Mouse (Mus musculus): Measurements from ENCODE around the gene Fhit. TPM values are rescaled to one million over a fixed set of nuclear protein-coding genes. Genes with fewer than 3 reads are reported as not detected.

The Fhit gene
- polyA plus RNA-seq, 1 experiment: 0.94 TPM

DNA sequence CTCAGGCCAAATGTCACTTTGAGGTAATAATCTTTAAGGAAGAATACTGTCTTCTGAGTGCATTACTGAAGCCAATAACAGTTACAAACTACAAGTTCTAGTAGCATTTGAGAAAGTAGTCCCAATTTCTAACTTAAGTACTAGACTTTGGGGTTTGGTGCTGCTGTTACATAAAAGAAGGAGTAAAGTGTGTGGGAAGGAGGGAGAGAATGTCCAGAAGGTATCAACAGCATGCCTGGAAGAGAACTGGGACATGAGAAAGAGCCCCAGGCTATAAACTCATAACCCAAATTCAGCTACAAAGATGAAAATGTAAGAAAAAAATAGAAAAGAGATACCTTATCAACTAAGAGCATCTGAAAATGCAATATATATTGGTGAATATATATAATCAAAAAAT lies 101.6 kb downstream of the Fhit start:
- TF ChIP-seq GATA1 (IDR thresholded peaks at IDR 0.05; ENCODE audit: low read length): no peak

DNA sequence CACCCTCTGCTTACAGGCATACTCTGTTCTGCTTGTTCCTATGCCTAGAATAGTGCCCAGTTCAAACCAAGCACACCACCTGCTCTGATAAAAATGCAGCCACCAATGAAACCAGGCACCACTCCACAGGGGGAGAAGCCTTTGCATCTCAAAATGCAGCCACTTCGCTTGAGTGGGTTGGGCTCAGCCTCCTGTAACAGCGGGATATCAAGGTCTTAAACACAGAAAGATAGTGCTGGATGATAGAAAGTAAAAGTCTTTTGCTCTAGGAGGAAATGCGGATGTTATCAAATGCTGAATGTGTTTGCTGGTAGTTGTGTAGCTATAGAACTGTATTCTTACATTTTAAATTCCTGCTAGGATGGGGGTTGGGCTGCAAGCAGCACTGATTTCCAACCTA lies 140.4 kb downstream of the Fhit start:
- no peak for TF ChIP-seq GATA1 (IDR thresholded peaks at IDR 0.05; ENCODE audit: low read length)

DNA sequence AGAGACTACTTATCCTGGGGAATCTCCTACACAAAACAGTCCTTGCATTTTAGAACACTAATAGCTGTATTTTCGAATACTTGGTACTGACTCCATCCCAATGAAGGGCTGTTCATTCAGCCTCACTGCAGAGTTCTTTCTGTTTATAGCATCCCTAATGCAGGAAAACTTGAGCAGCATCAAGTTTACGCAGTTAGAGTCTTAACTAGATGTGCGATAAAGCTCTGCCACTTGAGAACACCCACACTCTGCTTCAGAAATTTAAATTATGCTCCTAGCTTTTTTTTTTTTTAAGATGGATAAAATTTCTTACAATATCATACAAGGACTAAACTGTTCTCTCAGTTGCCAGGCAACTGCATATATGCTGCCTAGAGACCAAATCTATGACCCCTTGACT lies 183.2 kb downstream of the Fhit start:
- TF ChIP-seq GATA1 (IDR thresholded peaks at IDR 0.05; ENCODE audit: low read length): no peak

GRCm38 (mm10) chr14:10941647-10942046 lies 220.2 kb downstream of the Fhit start:
- TF ChIP-seq GATA1 (IDR thresholded peaks at IDR 0.05; ENCODE audit: low read length): no peak

DNA sequence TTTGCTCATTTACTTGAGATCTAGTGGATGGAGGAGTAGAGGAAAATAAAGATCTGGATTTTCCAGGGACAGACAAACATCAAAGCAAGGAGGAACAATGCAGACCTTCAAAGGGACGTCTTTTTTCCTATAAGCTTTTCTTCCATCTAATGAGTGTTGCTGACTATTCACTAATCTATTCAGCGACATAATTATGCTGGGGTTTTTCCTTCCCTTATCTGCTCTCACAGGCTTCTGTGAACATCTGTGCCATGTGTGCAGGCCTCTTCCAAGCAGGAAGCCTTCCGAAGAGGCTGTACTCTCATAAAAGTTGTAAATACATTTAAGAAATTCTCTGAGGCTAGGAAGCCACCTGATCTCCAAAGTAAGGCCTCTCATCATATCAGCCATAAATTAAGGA lies 228.2 kb downstream of the Fhit start:
- TF ChIP-seq GATA1 (IDR thresholded peaks at IDR 0.05; ENCODE audit: low read length): no peak

DNA sequence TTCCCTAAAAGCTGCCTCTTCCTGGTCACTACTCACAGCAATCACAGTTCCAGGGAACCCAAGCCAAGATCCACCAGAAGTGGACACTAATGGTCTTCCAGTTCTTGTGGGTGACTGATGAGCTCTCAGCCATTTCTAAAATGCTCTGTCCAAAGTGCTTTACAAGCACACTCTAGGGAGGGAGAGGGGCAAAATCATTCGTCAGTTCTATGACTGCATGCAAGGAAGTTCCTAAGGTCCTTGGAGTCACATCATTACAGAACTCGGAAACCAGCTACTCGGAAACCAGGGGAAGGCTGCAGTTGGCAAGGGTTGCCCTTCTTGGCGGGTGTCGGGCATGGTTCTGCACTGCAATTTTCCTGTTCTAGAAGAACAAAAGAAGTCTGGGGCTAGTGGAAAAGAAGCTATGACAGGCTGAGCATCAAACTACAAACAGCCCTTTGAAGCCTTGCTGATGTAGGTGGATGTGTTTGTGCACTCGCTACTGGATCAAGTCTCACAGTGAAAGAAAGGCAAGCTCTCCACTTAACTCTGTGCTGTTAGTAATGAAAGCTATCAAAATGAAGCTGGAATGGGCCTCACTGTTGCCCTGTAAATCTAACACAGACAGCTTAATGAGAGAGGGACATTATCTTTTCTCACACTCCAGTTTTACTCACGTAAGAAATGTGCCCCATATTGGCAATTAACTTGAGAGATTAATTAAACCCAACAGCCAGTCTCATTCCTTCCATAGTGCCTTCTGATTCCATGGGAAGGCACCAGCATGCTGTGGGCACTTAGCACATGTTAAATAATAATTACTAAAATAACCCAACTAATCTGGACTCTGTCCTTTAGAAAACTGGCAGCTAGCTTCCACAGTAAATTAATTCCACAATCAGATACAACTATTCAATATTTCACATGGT lies 243.7 kb downstream of the Fhit start:
- TF ChIP-seq GATA1 (IDR thresholded peaks at IDR 0.05; ENCODE audit: low read length): no peak

DNA sequence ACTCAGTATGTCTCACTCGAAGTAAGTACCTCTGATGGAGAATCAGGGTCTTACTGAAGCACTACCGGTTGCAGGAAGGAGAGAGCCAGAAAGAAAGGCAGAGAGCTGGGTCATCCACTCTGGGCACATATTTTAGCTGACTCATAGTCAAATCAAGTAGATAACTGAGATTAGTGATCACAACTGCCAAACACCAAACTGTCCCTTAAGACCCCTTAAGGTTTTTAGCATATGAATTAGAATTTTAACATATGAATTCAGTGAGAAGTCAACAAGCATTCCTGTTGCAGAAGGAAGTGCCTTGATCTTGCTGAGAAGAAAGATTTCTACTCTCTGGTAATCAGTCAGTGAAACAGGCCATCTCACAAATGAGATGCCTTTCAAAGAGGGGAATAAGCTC lies 253.8 kb downstream of the Fhit start:
- TF ChIP-seq GATA1 (IDR thresholded peaks at IDR 0.05; ENCODE audit: low read length): no peak

DNA sequence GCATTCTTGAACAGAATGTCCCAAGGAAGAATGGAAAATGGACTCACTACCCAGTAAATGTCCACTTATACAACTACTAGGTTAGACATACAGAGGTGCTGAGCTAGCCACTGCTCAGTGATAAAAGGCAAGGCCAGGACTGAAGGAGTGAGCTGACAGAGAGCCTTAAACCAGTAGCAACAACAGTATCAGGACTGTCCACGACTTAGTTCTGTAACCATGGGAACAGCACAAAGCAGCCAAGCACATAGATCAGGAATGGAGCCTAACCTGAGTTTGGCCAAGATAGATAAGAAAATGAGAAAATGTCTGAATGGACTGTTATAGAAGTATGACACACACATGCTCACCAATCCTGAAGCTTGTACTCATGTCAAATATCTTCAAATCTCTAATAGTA lies 279.1 kb downstream of the Fhit start:
- no peak for TF ChIP-seq GATA1 (IDR thresholded peaks at IDR 0.05; ENCODE audit: low read length)

- no peak for TF ChIP-seq GATA1 (IDR thresholded peaks at IDR 0.05; ENCODE audit: low read length)
These were observed 281.1 kb downstream of the Fhit start for GRCm38 (mm10) chr14:10880749-10881148.

GRCm38 (mm10) chr14:10874595-10875372 lies 287.1 kb downstream of the Fhit start:
- TF ChIP-seq GATA1 (IDR thresholded peaks at IDR 0.05; ENCODE audit: low read length): no peak

GRCm38 (mm10) chr14:10857606-10858005 lies 304.2 kb downstream of the Fhit start:
- TF ChIP-seq GATA1 (IDR thresholded peaks at IDR 0.05; ENCODE audit: low read length): no peak

- no peak for TF ChIP-seq GATA1 (IDR thresholded peaks at IDR 0.05; ENCODE audit: low read length)
These were observed 309.9 kb downstream of the Fhit start for GRCm38 (mm10) chr14:10851936-10852335.

GRCm38 (mm10) chr14:10836001-10836400 lies 325.8 kb downstream of the Fhit start:
- TF ChIP-seq GATA1 (IDR thresholded peaks at IDR 0.05; ENCODE audit: low read length): no peak

DNA sequence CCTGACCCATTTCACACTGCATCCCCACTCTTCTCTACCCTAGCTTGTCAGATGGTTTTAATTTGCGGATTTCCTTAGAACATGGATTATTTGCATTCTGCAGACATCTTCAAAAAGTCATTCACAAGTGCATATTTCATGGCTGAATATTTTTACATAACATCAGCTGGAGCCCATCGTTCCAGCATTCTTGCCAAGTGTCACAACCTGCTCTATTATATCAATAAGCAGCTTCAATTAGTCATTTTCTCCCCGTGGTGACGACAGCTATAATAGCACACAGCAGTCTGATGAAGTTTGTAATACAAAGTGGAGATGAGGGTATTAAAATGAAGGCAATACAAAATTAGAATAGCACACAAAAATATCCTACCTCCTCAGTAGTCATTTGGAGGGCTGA lies 337.0 kb downstream of the Fhit start:
- TF ChIP-seq GATA1 (IDR thresholded peaks at IDR 0.05; ENCODE audit: low read length): no peak

DNA sequence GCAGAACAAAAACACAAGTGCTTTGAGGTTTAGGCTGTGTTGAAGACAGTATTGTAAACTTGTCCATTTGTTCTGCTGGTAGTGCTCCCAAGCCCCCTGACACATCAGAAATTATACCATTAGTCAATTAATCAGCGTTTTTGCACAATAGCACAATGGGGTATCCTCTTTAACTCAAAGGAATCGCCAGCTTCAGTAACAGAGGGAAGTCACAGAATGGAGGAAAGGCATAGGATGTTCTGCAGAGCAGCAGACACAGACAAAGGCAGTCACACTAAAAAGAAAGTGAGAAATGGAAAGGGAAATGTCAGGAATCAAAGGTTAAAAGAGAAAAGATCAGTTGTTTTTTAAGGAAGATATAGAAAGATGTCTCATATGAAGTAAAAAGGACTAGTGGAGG lies 348.3 kb downstream of the Fhit start:
- no peak for TF ChIP-seq GATA1 (IDR thresholded peaks at IDR 0.05; ENCODE audit: low read length)

- no peak for TF ChIP-seq GATA1 (IDR thresholded peaks at IDR 0.05; ENCODE audit: low read length)
These were observed 363.2 kb downstream of the Fhit start for GRCm38 (mm10) chr14:10798489-10799180.

Measured in G1E-ER4 (cell line).